Mouse (Mus musculus): ENCODE measurements around the gene Ccdc9b.

- TF ChIP-seq CTCF (IDR thresholded peaks at IDR 0.05; ENCODE audit: low read depth) (no peak), EP300 (IDR thresholded peaks at IDR 0.05; ENCODE audit: low read depth) (no peak)
Observed at GRCm38 (mm10) chr2:118744621-118745020, 17.8 kb downstream of the Ccdc9b start.

All from liver, embryonic 14.5 days (tissue).